Mouse (Mus musculus) adrenal gland, postnatal 10 days (tissue): ENCODE data around the gene Gm11564. TPM values are rescaled to one million over a fixed set of nuclear protein-coding genes. Genes with fewer than 3 reads are reported as not detected.
"Not testable (repeated sequence)": the region's sequence is repeated elsewhere in the genome, so short reads cannot be mapped to it uniquely, and the experiment has no call there.

ENCODE experiments used
- DNase-seq: peaks from one replicate; pipeline ENCODE4 v3.0.0; 2021; ENCODE audit warnings: mixed read lengths
- long read RNA-seq, 2 experiments: library from polyadenylated mRNA; stranded (forward); transcript quantifications; one replicate each; pipeline ENCODE4 v2.0.0; 2021
- total RNA-seq, 2 experiments: library from RNA; stranded (reverse); gene quantifications; 2 replicates each; pipeline ENCODE4 v1.2.3; 2021

The Gm11564 gene
- not detected for total RNA-seq
- long read RNA-seq, experiment 1 = 0 reads
- long read RNA-seq, experiment 2 = 0 reads

GRCm38 (mm10) chr11:99815566-99815965, at the start of gene Gm11564:
Gene Gm11564 (minus strand): TSS chr11:99815666.
- DNase-seq = not testable (repeated sequence)

- DNase-seq = not testable (repeated sequence)
These were observed 48.7 kb upstream of the Gm11564 start, which contains the start of gene Gm11559 for GRCm38 (mm10) chr11:99864176-99864575. Gene Gm11559 (plus strand): TSS chr11:99864476.

DNA sequence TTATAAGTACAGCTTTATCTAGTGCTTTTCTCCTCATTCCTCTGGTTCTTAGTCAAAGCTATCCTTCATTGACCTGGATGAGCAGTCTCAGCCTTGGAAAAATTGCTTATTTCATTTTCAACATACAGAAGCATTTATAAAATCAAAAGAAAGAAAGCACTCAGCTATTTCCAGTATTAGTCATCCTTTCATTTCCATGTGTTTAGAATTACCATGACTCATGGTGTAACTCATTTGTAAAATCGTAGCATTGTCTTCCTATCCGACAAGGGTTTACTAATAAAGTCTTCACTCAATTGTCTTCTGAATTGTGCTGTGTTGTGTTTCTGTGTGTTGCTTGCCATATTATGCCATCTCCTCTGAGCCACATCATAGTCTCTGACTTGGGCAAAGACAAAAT, 43.3 kb upstream of the Gm11564 start:
- no peak for DNase-seq

DNA sequence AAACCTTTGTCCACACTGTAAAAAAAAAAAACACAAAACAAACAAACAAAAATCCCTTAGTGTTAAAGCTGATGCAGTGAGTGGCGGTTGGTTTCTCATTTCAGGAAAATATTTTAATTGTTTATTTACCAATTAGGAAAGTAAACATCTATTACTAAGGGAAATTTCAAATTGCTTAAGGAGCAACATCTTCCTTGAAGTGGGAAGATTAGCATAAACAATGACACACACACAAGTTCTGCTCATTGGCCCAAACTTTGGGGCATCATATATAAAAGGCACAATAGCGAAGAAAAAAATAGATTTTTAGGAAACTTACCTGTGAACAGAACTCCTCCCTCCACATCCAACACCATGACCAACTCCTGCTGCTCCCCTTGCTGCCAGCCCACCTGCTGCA, 42.2 kb upstream of the Gm11564 start, which contains the start of gene Gm11568:
Gene Gm11568 (plus strand): TSS at position 301 of the 400 bp plus-strand sequence.
- no peak for DNase-seq

DNA sequence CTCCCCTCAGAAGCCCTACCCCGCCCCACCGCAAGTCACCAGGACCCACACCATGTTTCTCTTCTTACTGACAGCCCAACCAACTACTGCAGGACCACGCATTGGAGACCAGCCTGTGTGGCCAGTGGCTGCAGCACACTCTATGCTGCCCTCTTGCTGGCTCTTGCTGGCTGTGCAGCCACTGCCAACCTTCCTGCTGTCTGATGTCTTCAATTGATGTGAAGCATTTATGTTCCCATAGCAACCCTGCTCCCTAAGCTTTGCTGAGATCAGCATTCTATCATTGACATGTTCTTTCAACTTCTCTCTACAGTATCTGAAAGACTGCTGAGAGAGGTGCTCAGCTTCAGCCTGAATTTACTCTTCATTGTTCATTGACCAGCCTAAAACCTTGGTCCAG, 38.7 kb upstream of the Gm11564 start:
- DNase-seq = peak; percentile 2

DNA sequence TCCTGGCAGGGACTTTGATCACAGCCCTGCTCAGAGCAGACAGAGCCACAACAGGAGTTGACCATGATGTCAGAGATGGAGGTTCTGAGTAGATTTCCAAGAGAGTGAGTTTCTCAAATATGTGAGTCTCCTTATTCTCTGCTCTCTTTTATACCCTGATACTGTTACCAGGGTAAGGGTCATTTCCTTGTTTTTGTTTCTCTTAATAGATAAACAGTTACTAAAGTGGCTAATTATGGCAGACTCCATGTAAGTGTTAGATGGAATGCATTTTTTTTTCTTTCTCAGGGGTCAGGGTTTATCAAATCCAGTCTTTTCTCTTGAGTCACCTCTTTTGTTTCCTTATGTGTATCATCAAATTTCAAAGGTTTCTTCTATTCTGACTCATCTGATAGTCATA, 36.0 kb upstream of the Gm11564 start, which contains the start of gene Krtap4-16:
Gene Krtap4-16 (minus strand): TSS at position 101 of the 400 bp plus-strand sequence.
- no peak for DNase-seq

- DNase-seq = no peak
These were observed 31.3 kb upstream of the Gm11564 start for GRCm38 (mm10) chr11:99846746-99847145.

DNA sequence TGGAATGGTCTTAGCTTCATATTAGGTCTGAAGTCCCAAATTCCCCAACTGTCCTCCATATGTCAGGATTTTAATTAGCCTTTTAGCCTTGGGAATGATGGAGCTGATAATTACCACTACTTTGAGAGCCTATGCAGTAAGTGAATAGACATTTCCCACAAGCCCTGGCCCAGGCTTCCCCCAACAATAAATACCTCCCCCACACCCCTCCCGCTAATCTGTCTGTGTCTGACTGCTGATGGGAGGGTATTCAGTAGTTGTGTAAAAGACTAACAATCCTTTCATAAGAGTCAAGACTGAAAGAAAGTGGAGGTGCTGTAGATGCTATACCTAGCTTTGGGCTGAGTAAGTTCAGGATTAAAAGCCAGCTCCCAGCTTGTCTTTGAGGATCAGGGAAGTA, 26.7 kb upstream of the Gm11564 start:
- no peak for DNase-seq

DNA sequence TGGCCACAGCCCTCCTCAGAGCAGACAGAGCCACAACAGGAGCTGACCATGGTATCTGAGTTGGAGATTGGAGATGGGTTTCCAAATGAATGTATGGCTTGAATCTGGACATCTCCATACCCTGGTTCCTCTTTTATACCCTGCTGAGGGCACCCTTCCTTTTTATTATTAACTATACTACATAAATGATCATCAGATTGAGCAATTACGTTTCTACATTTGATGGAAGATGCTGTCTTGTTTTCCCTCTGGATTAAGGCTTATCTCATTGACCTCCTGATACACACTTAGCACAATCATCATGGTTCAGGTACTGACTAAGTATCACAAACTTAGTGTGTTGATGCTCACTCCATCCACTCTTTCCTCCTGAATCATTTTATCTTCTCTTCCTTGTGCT, 22.5 kb upstream of the Gm11564 start, which contains the start of gene 2300003K06Rik:
Gene 2300003K06Rik (minus strand): TSS at position 101 of the 400 bp plus-strand sequence.
- DNase-seq = no peak

GRCm38 (mm10) chr11:99809792-99810191, 5.7 kb downstream of the Gm11564 start, which contains the start of gene Krtap4-13:
Gene Krtap4-13 (minus strand): TSS chr11:99809892.
- DNase-seq = not testable (repeated sequence)

GRCm38 (mm10) chr11:99804346-99804745, 11.1 kb downstream of the Gm11564 start, which contains the start of gene Gm11554:
Gene Gm11554 (minus strand): TSS chr11:99804446.
- not testable (repeated sequence) for DNase-seq

GRCm38 (mm10) chr11:99798832-99799231, 16.6 kb downstream of the Gm11564 start, which contains the start of gene Gm11569:
Gene Gm11569 (minus strand): TSS chr11:99798932.
- not testable (repeated sequence) for DNase-seq

DNA sequence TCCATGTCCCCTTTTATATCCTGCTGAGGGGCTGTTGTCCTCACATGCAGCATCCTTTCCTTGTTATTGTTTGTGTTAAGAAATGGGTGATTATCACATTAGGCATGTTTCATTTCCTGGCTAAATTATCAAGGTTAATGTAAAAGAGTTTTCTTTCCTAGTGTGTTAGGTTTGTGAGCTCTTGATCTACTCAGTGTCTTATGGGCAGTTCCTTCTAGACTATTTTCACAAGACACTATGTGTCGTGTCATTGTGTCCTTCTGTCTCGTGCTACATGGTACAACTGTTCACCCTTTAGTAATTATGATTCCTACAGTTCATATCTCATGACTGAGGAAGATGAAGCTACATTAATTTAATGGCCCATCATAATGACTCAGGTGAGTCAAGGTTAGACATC, 22.1 kb downstream of the Gm11564 start, which contains the start of gene Gm11596:
Gene Gm11596 (minus strand): TSS at position 101 of the 400 bp plus-strand sequence.
- DNase-seq = no peak

DNA sequence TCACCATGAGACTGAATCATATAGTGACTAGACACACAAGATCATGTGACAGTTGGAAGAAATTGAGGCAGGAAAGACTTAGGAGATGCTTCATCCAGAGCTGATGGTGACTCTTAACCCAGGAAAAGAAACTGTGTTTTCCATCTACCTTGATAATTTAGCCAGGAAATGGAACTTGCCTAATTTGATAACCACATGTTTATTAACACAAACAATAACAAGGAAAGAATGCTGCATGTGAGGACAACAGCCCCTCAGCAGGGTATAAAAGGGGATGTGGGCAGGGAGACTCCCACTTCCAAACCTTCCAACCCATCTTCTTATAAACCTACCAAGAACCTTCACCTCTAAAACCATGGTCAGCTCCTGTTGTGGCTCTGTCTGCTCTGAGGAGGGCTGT, 30.6 kb downstream of the Gm11564 start, which contains the start of gene Krtap4-9:
Gene Krtap4-9 (plus strand): TSS at position 301 of the 400 bp plus-strand sequence.
- DNase-seq = not testable (repeated sequence)

GRCm38 (mm10) chr11:99780604-99781003, 34.9 kb downstream of the Gm11564 start, which contains the start of gene Krtap4-8:
Gene Krtap4-8 (minus strand): TSS chr11:99780704.
- no peak for DNase-seq

DNA sequence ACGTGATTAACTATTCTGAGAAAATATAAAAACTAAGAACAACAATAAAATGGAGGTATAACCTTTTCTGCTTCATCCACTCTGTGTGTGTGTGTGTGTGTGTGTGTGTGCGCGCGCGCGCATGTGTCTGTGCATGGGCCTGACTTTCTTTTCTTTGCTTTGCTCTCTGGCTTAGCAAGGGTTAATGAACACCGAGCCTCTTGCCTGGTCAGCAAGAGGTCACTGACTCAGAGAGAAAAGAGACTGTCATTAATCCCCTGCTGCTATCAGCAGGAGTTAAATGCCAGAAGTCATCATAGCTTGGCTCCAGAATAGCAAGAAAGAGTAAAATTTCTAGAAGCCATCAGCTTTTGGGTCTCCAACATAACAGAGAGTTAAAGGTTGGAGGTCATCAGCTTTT, 37.1 kb downstream of the Gm11564 start:
- DNase-seq = no peak

DNA sequence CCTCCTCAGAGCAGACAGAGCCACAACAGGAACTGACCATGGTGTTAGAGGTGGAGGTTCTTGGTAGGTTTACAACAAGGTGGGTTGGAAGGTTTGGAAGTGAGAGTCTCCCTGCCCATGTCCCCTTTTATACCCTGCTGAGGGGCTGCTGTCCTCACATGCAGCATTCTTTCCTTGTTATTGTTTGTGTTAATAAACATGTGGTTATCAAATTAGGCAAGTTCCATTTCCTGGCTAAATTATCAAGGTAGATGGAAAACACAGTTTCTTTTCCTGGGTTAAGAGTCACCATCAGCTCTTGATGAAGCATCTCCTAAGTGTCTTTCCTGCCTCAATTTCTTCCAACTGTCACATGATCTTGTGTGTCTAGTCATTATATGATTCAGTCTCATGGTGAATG, 42.7 kb downstream of the Gm11564 start, which contains the start of gene Gm11595:
Gene Gm11595 (minus strand): TSS at position 101 of the 400 bp plus-strand sequence.
- not testable (repeated sequence) for DNase-seq

- no peak for DNase-seq
These were observed 47.1 kb downstream of the Gm11564 start for GRCm38 (mm10) chr11:99768410-99768809.

Other genes starting within 250 kb of the Gm11564 start
- gene Krtap3-1, start 249.0 kb downstream of the Gm11564 start, total RNA-seq = not detected
- gene Krtap1-5, start 234.7 kb downstream of the Gm11564 start, total RNA-seq = not detected
- not detected for gene Krtap1-4, start 232.0 kb downstream of the Gm11564 start, total RNA-seq
- not detected for gene Krtap1-3, start 224.3 kb downstream of the Gm11564 start, total RNA-seq
- gene Krtap9-3, start 217.6 kb downstream of the Gm11564 start, total RNA-seq = not detected
- not detected for gene Gm11938, start 212.4 kb downstream of the Gm11564 start, total RNA-seq
- not detected for gene Gm11937, start 205.5 kb downstream of the Gm11564 start, total RNA-seq
- gene Krtap2-4, start 200.8 kb downstream of the Gm11564 start, total RNA-seq = not detected
- not detected for gene Gm11562, start 195.2 kb downstream of the Gm11564 start, total RNA-seq
- not detected for gene Krtap4-1, start 187.4 kb downstream of the Gm11564 start, total RNA-seq
- gene Krtap4-2, start 180.6 kb downstream of the Gm11564 start, total RNA-seq = not detected
- not detected for gene Krtap4-7, start 171.6 kb downstream of the Gm11564 start, total RNA-seq
- gene Gm11555, start 165.4 kb downstream of the Gm11564 start, total RNA-seq = not detected
- gene Gm11563, start 156.7 kb downstream of the Gm11564 start, total RNA-seq = not detected
- not detected for gene Krtap4-6, start 149.7 kb downstream of the Gm11564 start, total RNA-seq
- not detected for gene Gm14190, start 124.9 kb downstream of the Gm11564 start, total RNA-seq
- not detected for gene Gm14180, start 81.4 kb downstream of the Gm11564 start, total RNA-seq
- gene Gm11595, start 42.8 kb downstream of the Gm11564 start, total RNA-seq = not detected
- gene Krtap4-8, start 35.0 kb downstream of the Gm11564 start, total RNA-seq = not detected
- not detected for gene Krtap4-9, start 30.5 kb downstream of the Gm11564 start, total RNA-seq
- not detected for gene Gm11596, start 22.2 kb downstream of the Gm11564 start, total RNA-seq
- not detected for gene Gm11569, start 16.7 kb downstream of the Gm11564 start, total RNA-seq
- not detected for gene Gm11554, start 11.2 kb downstream of the Gm11564 start, total RNA-seq
- not detected for gene Krtap4-13, start 5.8 kb downstream of the Gm11564 start, total RNA-seq
- not detected for gene 2300003K06Rik, start 22.4 kb upstream of the Gm11564 start, total RNA-seq
- not detected for gene Krtap4-16, start 35.9 kb upstream of the Gm11564 start, total RNA-seq
- not detected for gene Gm11568, start 42.3 kb upstream of the Gm11564 start, total RNA-seq
- gene Gm11559, start 48.8 kb upstream of the Gm11564 start, total RNA-seq = not detected
- gene Krtap9-1, start 57.7 kb upstream of the Gm11564 start, total RNA-seq = not detected
- not detected for gene Gm11567, start 63.5 kb upstream of the Gm11564 start, total RNA-seq
- not detected for gene Krtap31-1, start 92.3 kb upstream of the Gm11564 start, total RNA-seq
- not detected for gene Gm11565, start 99.1 kb upstream of the Gm11564 start, total RNA-seq
- gene Krtap31-2, start 120.6 kb upstream of the Gm11564 start, total RNA-seq = not detected
- not detected for gene Krtap9-5, start 132.8 kb upstream of the Gm11564 start, total RNA-seq
- not detected for gene Krtap29-1, start 163.4 kb upstream of the Gm11564 start, total RNA-seq
- not detected for gene Krtap16-1, start 170.9 kb upstream of the Gm11564 start, total RNA-seq
- not detected for gene Krtap17-1, start 178.3 kb upstream of the Gm11564 start, total RNA-seq
- gene Krt33a, start 200.5 kb upstream of the Gm11564 start, total RNA-seq = not detected
- not detected for gene Krt33b, start 214.2 kb upstream of the Gm11564 start, total RNA-seq
- gene Krt34, start 225.9 kb upstream of the Gm11564 start, total RNA-seq = not detected
- not detected for gene Krt31, start 234.9 kb upstream of the Gm11564 start, total RNA-seq